Mouse (Mus musculus) midbrain, postnatal 0 days (tissue): ENCODE results near the gene Fam111a. TPM values are rescaled to one million over a fixed set of nuclear protein-coding genes. Genes with fewer than 3 reads are reported as not detected.

ENCODE experiments used
- ATAC-seq: fragments of 200-750 bp; cut with Nextera tagmentation; 2 replicates; pipeline ENCODE4 v1.8.0; 2017; ENCODE audit warnings: moderate number of reproducible peaks, mild to moderate bottlenecking, moderate TSS enrichment, moderate library complexity; ENCODE audit not compliant: low FRiP score
- DNase-seq: peaks from one replicate; pipeline ENCODE4 v3.0.0-alpha.2; 2015; ENCODE audit warnings: low spot score
- H3K27ac ChIP-seq: fragments of 300-500 bp; sonication (generic); 2 replicates; pipeline ENCODE4 v1.5.1; 2014; ENCODE audit warnings: low read depth, mild to moderate bottlenecking, low read length, mixed read lengths
- H3K27me3 ChIP-seq: fragments of 300-500 bp; sonication (generic); 2 replicates; pipeline ENCODE4 v1.6.1; 2014; ENCODE audit warnings: low read length, control low read depth, mixed read lengths; ENCODE audit not compliant: insufficient read depth
- H3K36me3 ChIP-seq: fragments of 300-500 bp; sonication (generic); 2 replicates; pipeline ENCODE4 v1.6.1; 2014; ENCODE audit warnings: low read length, control low read depth, mixed read lengths; ENCODE audit not compliant: insufficient read depth
- H3K4me1 ChIP-seq: fragments of 300-500 bp; sonication (generic); 2 replicates; pipeline ENCODE4 v1.6.1; 2014; ENCODE audit warnings: mild to moderate bottlenecking, control low read depth, antibody characterized with exemption, low read length, mixed read lengths; ENCODE audit not compliant: insufficient read depth
- H3K4me2 ChIP-seq: fragments of 300-500 bp; sonication (generic); 2 replicates; pipeline ENCODE4 v1.6.1; 2014; ENCODE audit warnings: low read depth, mild to moderate bottlenecking, low read length, mixed read lengths; ENCODE audit not compliant: poor library complexity, severe bottlenecking
- H3K4me3 ChIP-seq: fragments of 300-500 bp; sonication (generic); 2 replicates; pipeline ENCODE4 v1.5.1; 2014; ENCODE audit warnings: low read depth, mild to moderate bottlenecking, low read length, moderate library complexity
- H3K9ac ChIP-seq: fragments of 300-500 bp; sonication (generic); replicated peaks from 2 replicates; pipeline ENCODE4 v1.6.1; 2014; ENCODE audit warnings: mild to moderate bottlenecking, low read length, moderate library complexity, mixed read lengths; ENCODE audit not compliant: poor library complexity, severe bottlenecking
- H3K9me3 ChIP-seq: fragments of 300-500 bp; sonication (generic); 2 replicates; pipeline ENCODE4 v1.6.1; 2016; ENCODE audit warnings: low read length, control low read depth
- CTCF ChIP-seq: IDR thresholded peaks from 2 replicates; pipeline ENCODE4 v1.5.1; 2016; ENCODE audit warnings: antibody characterized with exemption, mild to moderate bottlenecking
- WGBS: fragments of 180-500 bp; shearing (Covaris S2); extraction: QIAGEN DNeasy Blood & Tissue Kit; methylation state at CpG from one replicate; pipeline ENCODE4 v1.1.7; 2014; 5-methylcytosine and 5-hydroxymethylcytosine counted together
- polyA plus RNA-seq: library from polyadenylated mRNA; unstranded; fragments of >200 nt; fragmentation: Nextera tagmentation; extraction: Ambion mirVana; gene quantifications from 2 replicates; pipeline ENCODE4 v1.2.1, GENCODE M21; 2015
- total RNA-seq: library from RNA; depleted of rRNA; stranded (reverse); fragments of >200 nt; gene quantifications from 2 replicates; pipeline ENCODE4 v1.2.3, GENCODE M21; 2014

Fam111a gene
- total and polyA plus RNA-seq, 2 experiments from 2014 or later, result 2.3 to 2.4 TPM

DNA sequence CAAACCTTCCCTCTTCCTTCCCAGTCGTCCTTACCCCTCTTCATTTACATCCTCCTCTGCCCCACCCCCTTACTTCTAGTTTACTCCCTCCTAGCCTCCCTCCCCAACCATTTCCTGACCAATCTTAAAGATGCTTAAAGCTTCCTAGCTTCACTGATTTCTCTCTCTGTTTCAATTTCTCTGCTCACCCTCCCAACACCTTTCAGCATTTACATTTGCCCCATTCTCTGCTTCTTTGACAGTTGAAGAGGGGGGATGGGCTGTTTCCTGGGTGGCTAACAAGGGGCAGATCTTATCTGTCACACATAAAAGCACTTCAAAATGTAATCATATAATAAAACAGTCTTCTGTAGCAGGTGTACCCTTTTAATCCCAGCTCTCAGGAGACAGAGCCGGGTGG, 3.9 kb upstream of the Fam111a start:
- ATAC-seq (no peak), DNase-seq (no peak)
- Histone ChIP-seq H3K9ac (no peak overlapping the region), H3K27ac (no peak overlapping the region), H3K4me3 (no peak overlapping the region), H3K4me2 (no peak overlapping the region), H3K36me3 (no peaks in the 10 kb centered on the region), H3K9me3 (no peaks in the 10 kb centered on the region), H3K27me3 (no peaks in the 10 kb centered on the region), H3K4me1 (no peaks in the 10 kb centered on the region)
- WGBS, result 30% methylated on average over 2 of the region's 2 CpGs
- TF ChIP-seq CTCF, result no peak

DNA sequence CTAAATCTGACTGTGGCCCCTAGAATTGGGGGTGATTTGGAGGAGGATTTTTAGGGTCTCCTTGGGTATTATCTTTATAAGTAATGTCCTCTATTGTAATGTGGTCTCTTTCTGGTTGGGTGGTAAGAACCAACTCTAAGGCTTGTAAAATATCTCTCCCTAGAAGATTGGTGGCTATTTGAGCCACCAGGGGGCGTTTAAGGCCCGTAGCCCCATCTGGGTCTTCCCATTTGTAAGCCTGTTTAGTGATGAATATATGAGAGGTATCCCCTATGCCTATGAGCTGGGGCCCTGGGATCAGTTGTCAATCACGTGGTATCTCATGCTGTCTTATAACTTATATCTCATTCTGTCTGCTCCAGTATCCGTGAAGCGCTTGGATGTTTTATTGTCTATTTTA, 3.6 kb downstream of the Fam111a start:
- no peaks in the 10 kb centered on the region for H3K27me3 ChIP-seq
- DNase-seq (no peak), ATAC-seq (no peak)
- H3K36me3 ChIP-seq, result no peaks in the 10 kb centered on the region
- H3K27ac ChIP-seq, result no peak overlapping the region
- no peak overlapping the region for H3K4me2 ChIP-seq
- 80% methylated on average over 5 of the region's 5 CpGs for WGBS
- H3K9ac ChIP-seq, result no peak overlapping the region
- H3K4me1 ChIP-seq, result no peaks in the 10 kb centered on the region
- no peak overlapping the region for H3K4me3 ChIP-seq
- TF ChIP-seq CTCF, result peak; percentile 24
- no peaks in the 10 kb centered on the region for H3K9me3 ChIP-seq

DNA sequence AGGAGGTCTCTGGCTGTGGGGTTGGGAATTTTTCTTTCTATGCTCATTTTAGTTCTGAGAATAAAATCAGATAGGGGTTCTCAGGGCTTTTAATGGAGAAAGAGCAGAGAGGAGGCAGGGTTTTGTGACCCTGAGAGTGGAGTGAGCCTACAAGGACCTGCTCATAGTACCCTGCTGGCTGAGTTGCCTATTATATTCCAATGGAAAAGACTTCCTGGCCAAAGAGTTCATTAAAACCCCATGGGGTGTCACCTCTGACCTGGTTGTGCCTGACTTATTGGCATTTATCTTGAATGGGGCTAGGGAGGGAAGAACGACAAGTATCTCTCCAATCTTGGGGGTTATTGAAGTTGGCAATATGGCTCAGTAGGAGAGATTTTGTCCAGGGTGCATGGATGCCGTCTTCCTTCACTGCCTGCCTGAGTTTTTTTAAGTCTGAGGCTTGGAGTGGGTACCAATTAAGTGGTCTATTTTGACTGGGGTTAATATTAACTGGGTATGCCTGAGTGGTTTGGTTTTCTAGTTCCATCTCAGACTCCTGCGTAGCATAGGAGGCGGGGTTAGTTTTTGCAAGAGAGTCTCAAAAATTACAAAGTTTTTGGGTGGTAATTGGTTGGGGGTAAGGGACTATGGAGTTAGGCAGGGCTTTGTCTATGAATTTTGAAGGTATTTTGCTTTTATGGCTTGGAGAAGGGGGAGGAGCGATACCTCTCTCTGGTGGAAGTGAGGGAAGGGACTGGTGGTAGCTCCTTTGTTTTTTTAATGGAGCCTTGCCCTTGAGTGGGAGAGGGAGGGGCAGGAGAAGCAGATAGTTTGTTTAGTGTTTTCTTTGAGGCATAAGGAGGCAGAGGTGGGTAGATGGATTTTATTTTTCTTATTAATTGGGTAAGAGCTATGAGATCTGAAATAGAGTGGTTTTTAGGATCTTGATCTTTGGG, 4.7 kb downstream of the Fam111a start:
- Histone ChIP-seq H3K27me3 (no peaks in the 10 kb centered on the region), H3K9ac (no peak overlapping the region), H3K9me3 (no peaks in the 10 kb centered on the region), H3K27ac (no peak overlapping the region), H3K4me2 (no peak overlapping the region), H3K4me3 (no peak overlapping the region), H3K36me3 (no peaks in the 10 kb centered on the region), H3K4me1 (no peaks in the 10 kb centered on the region)
- DNase-seq (no peak), ATAC-seq (no peak)
- no peak for TF ChIP-seq CTCF
- 73% methylated on average over 5 of the region's 5 CpGs for WGBS

DNA sequence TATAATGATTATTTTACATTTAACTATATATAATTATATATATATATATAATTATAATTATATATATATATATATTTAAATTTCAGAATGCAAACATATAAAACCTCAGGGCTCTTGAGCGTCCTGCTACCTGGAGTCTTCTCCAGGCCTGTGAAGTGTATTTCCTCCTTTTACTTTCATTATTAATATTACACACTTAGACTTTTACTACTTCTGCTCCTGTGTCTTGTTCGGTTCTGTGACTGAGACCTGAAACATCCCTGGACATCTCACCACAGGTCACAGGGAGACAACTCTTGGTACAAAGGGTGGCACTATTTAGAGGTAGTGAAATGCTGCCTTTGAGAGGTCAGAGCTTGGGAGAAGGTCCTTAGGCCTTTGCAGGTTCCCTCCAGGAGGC, 10.8 kb downstream of the Fam111a start:
- DNase-seq, result no peak
- no peak overlapping the region for H3K4me3 ChIP-seq
- no peak for TF ChIP-seq CTCF
- no peak overlapping the region for H3K9ac ChIP-seq
- no peaks in the 10 kb centered on the region for H3K27me3 ChIP-seq
- H3K36me3 ChIP-seq, result no peaks in the 10 kb centered on the region
- H3K4me1 ChIP-seq, result no peaks in the 10 kb centered on the region
- no peaks in the 10 kb centered on the region for H3K9me3 ChIP-seq
- no peak for ATAC-seq
- WGBS, result 93% methylated on average over 2 of the region's 2 CpGs
- H3K27ac ChIP-seq, result no peak overlapping the region
- H3K4me2 ChIP-seq, result no peak overlapping the region

DNA sequence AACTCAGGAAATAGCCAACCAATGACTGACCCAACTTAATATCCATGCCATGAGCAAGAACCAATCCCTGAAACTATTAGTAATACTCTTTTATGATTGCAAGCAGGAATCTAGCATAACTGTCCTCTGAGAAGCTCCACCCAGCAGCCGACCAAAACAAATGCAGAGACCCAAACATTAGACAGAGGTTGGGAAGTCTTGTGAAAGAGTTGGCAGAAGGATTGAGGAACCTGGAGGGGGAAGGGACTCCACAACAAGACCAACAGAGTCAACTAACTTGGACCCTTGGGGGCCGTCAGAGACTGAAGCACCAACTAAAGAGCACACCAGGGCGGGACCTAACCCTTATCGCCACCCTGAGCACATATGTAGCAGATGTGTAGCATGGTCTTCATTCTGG, 12.7 kb downstream of the Fam111a start:
- H3K4me1 ChIP-seq, result no peaks in the 10 kb centered on the region

DNA sequence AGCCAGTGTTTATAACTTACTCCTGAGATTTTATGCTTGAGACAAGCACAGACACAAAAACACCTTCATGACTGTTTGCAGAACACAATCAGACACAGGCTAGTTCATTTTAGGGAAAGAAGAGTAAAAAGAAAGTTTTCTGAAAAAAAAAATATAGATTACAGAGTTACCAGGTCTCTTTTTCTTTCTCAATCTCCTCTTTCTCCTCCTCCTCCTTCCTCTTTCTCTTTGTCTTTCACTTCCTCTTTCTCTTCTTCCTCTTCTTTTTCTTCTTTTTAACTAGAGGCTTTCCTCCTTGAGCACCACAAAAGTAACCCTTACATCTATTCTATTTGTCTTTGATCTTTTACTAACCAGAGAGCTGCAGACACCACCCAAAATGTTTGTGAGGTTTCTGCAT, 18.7 kb downstream of the Fam111a start:
- no peak for TF ChIP-seq CTCF
- no peaks in the 10 kb centered on the region for H3K27me3 ChIP-seq

More for the DNA sequence above, 12.7 kb downstream of the Fam111a start:
- 83% methylated on average over 4 of the region's 4 CpGs for WGBS
- DNase-seq, result no peak
- Histone ChIP-seq H3K27me3 (no peaks in the 10 kb centered on the region), H3K36me3 (no peaks in the 10 kb centered on the region), H3K9ac (no peak overlapping the region), H3K9me3 (no peaks in the 10 kb centered on the region), H3K4me3 (no peak overlapping the region), H3K4me2 (no peak overlapping the region), H3K27ac (no peak overlapping the region)
- no peak for TF ChIP-seq CTCF
- ATAC-seq, result no peak

More for the DNA sequence above, 18.7 kb downstream of the Fam111a start:
- Histone ChIP-seq H3K4me1 (no peaks in the 10 kb centered on the region), H3K36me3 (no peaks in the 10 kb centered on the region), H3K4me3 (no peak overlapping the region), H3K9me3 (no peaks in the 10 kb centered on the region), H3K9ac (no peak overlapping the region), H3K27ac (no peak overlapping the region), H3K4me2 (no peak overlapping the region)
- DNase-seq (no peak), ATAC-seq (no peak)
